Mouse (Mus musculus) duodenum, adult 2 months (tissue): ENCODE measurements around the gene Cox7b. TPM values are rescaled to one million over a fixed set of nuclear protein-coding genes. Genes with fewer than 3 reads are reported as not detected.

Source experiments
- polyA plus RNA-seq: library from polyadenylated mRNA; depleted of rRNA; stranded (reverse); fragments of >200 nt; gene quantifications from 2 replicates; pipeline ENCODE4 v1.2.3, GENCODE M21; 2012; ENCODE audit warnings: low replicate concordance; rRNA removed

The Cox7b gene
- polyA plus RNA-seq: 94.2 and 227 TPM in 2 replicates

DNA sequence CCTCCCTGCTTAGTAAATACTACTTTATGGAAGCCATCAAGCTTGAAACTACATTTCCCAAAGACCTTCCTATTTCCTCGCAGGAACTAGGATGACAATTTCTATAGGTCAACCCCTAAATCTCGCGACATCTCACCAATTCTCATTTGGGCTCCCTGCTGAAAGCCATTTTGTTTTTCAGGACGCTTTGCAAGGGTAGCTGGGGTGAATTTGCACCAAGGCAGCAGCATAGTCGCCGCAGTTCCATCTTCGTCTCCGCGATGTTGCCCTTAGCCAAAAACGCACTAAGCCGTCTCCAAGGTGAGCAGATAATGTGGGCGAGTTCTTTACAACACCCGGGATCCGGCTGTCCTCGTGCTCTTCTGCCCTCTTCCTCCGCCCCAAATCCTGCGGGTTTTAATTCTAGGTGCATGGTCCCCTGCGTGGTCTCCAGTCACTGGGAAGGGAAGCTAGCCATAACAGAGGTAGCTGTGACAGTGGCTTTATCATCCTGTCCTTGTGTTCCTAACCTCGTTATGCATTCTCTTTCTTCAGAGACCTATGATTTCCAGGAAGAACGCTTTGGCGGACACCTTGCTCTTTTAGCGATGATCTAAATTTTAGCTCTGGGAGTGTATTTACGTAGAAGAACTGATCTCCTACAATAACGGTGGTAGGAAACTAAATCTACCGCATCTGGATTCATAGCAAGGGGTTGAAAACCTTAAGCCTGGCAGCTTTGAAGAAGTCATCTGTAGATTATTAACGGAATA lies at the start of gene Cox7b:
TSS of gene Cox7b (plus strand) at position 130 of the 752 bp plus-strand sequence.

DNA sequence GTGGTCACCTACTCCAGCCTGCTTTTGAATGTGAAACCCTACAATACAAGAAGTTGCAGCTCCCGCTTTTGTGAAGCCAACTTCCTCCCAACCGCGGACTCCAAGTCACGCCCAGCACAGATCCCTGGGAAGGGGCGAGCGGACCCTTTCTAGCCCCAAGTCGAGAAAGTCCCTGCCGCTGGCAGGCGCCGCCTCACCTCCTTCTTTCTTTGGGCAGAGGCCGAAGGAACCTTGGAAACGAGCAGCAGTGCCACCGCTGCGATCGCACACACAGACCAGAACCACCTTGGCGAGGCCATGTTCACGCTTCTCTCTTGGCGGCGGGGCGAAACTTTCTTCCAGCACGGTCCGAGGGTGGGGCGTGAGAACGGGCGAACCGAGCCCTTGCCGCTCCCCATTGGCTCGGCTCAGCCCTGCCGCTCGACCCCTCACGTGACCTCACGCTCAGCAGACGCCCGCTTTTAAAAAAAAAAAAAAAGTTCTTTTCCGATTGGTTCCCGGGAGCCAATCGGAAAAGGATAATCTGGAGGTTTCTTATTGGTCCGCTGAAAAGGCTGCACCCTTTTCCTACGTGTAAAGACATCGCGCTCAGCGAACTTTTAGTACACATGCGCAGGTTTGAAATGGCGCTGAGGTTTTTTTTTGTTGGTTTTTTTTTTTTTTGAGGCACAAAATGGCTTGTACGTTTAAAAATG lies 3.9 kb upstream of the Cox7b start, which contains the start of gene Magt1:
TSS of gene Magt1 (minus strand) at position 442 of the 695 bp plus-strand sequence.

DNA sequence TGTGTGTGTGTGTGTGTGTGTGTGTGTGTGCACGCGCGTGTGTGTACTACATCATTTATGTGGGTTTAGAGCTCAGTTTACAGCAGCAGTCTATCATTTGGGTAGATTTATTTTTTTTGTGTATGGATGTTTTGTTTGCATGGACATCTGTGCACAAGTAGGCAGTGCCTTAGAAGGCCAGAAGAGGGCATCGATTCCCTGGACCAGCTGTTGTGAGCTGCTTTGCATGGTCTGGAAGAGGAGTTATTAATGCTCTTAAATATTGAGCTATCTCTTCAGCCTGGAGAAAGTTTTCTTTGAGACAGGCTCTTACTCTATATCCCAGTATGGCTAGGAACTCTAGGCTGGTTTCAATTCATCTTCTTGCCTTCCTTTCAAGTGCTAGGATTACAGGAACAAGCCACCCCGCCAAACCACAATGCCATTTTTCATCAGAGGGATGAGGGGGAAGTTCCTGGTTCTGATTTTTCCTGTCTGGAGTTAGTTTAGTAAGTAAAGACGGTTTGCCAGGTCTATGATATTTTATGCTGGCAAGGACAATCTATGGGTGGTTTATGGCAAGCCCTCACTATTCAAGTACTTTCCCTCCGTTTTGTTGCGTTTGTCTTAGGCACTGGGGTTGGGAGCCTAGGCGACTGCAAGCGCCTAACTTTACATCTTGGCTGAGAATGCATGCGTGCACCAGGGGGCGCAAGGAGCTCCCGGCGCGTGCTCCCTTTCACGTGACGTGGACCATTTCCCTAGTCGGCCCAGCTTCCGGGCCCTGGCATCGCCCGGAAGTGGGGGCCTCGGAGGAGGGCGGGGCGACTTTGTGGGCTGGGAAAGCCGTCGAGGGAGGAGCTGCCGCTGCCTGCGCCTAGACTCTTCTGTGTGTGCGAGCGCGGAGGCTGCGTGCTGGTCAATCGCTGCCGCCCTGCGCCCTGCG lies 11.2 kb downstream of the Cox7b start, which contains the start of gene Atp7a:
TSS of gene Atp7a (plus strand) at position 859 of the 925 bp plus-strand sequence.

Other genes with a start within 250 kb of the Cox7b start
- gene Atrx, start 86.3 kb upstream of the Cox7b start, polyA plus RNA-seq: 4.5 and 8.6 TPM in 2 replicates
- 1.5 and 2.3 TPM in 2 replicates for gene Magt1, start 3.8 kb upstream of the Cox7b start, polyA plus RNA-seq
- gene Atp7a, start 11.6 kb downstream of the Cox7b start, polyA plus RNA-seq: 0.25 and 0.58 TPM in 2 replicates
- 0.09 and 0.14 TPM in 2 replicates for gene Tlr13, start 127.5 kb downstream of the Cox7b start, polyA plus RNA-seq
- gene Pgk1, start 171.4 kb downstream of the Cox7b start, polyA plus RNA-seq: 34.2 and 51.0 TPM in 2 replicates
- 0.21 and 0.25 TPM in 2 replicates for gene Taf9b, start 205.5 kb downstream of the Cox7b start, polyA plus RNA-seq
- gene Fnd3c2, start 239.7 kb downstream of the Cox7b start, polyA plus RNA-seq: not detected in 2 replicates